Mouse (Mus musculus): ENCODE data around the gene Hdac5.

DNA sequence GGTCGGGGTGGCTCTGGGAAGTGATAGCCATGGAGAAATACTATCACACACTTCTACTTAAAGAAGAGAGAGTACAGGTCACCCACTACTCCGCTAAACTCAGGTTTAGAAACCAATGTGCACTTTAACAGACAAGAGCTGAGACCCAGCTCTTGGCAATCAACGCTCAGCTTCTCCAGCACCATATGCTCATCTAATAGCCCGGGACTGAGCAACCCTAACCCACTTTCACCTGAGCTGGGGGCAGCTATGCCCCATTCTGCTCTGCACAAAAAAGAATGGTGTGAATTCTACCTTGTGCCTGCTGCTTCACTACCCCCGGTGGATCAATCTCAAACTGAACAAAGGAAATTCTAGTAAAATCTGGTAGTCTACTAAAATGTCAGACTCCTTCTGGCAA is 62.4 kb downstream of the Hdac5 start:
- TF ChIP-seq POLR2A (IDR thresholded peaks at IDR 0.05; ENCODE audit: borderline replicate concordance, extremely low read depth, insufficient read depth, insufficient read length, poor library complexity, severe bottlenecking): no peak
- no peak for TF ChIP-seq CTCF (IDR thresholded peaks at IDR 0.05; ENCODE audit: borderline replicate concordance, extremely low read depth, insufficient read depth, insufficient read length)
